Mouse (Mus musculus) thymus, adult 2 months (tissue): Measurements from ENCODE around the gene Ddo. TPM values are rescaled to one million over a fixed set of nuclear protein-coding genes. Genes with fewer than 3 reads are reported as not detected.

Source experiments
- DNase-seq: peaks from one replicate; pipeline ENCODE4 v3.0.0; 2021
- H3K27ac ChIP-seq: fragments of 200-500 bp; 2 replicates; pipeline ENCODE4 v1.5.1; 2012; ENCODE audit warnings: low read length, control low read depth; ENCODE audit not compliant: control insufficient read depth, insufficient read depth
- H3K27me3 ChIP-seq: fragments of 200-500 bp; 2 replicates; pipeline ENCODE4 v1.6.1; 2012; ENCODE audit warnings: mild to moderate bottlenecking, low read length, moderate library complexity, mixed read lengths; ENCODE audit not compliant: control insufficient read depth, insufficient read depth
- H3K36me3 ChIP-seq: fragments of 200-500 bp; 2 replicates; pipeline ENCODE4 v1.6.1; 2012; ENCODE audit warnings: mild to moderate bottlenecking, low read length, moderate library complexity; ENCODE audit not compliant: control insufficient read depth, insufficient read depth
- H3K4me1 ChIP-seq: fragments of 200-500 bp; replicated peaks from 2 replicates; pipeline ENCODE4 v1.6.1; 2012; ENCODE audit warnings: low read length; ENCODE audit not compliant: control insufficient read depth, insufficient read depth
- H3K4me3 ChIP-seq: fragments of 200-500 bp; 2 replicates; pipeline ENCODE4 v1.5.1; 2012; ENCODE audit warnings: mild to moderate bottlenecking, low read length, control low read depth, moderate library complexity; ENCODE audit not compliant: control insufficient read depth, insufficient read depth
- CTCF ChIP-seq: fragments of 200-500 bp; IDR thresholded peaks from 2 replicates; pipeline ENCODE4 v1.5.1; 2012; ENCODE audit warnings: mild to moderate bottlenecking, control low read depth, low read length, moderate library complexity, borderline replicate concordance; ENCODE audit not compliant: control insufficient read depth, poor library complexity, insufficient read depth; ENCODE audit errors: extremely low read depth
- POLR2A ChIP-seq: fragments of 200-500 bp; IDR thresholded peaks from 2 replicates; pipeline ENCODE4 v1.6.1; 2012; ENCODE audit warnings: mild to moderate bottlenecking, low read length, control low read depth, moderate library complexity; ENCODE audit not compliant: control insufficient read depth, poor library complexity, insufficient read depth; ENCODE audit errors: extremely low read depth
- WGBS: fragments of 180-500 bp; shearing (Covaris S2); methylation state at CpG from one replicate; pipeline ENCODE4 v1.1.7; 2018; 5-methylcytosine and 5-hydroxymethylcytosine counted together
- polyA plus RNA-seq: library from polyadenylated mRNA; depleted of rRNA; stranded (reverse); fragments of >200 nt; gene quantifications from 2 replicates; pipeline ENCODE4 v1.2.3, GENCODE M21; 2012

Ddo gene
- polyA plus RNA-seq, 1 experiment, result 3.7 TPM

- Histone ChIP-seq H3K4me1 (no peaks in the 10 kb centered on the region; the same call in 1 of the 2 replicates), H3K27ac (no peak overlapping the region), H3K36me3 (no peaks in the 10 kb centered on the region), H3K27me3 (no peaks in the 10 kb centered on the region), H3K4me3 (no peak overlapping the region)
- TF ChIP-seq CTCF (no peak), POLR2A (no peak)
- no peak for DNase-seq
- WGBS, result 92% methylated on average over 7 of the region's 7 CpGs
Observed at GRCm38 (mm10) chr10:40711127-40711526, 81.3 kb downstream of the Ddo start.

GRCm38 (mm10) chr10:40713018-40713608 is 83.3 kb downstream of the Ddo start:
- Histone ChIP-seq H3K4me1 (no peaks in the 10 kb centered on the region; the same call in 1 of the 2 replicates), H3K4me3 (no peak overlapping the region), H3K27ac (no peak overlapping the region), H3K27me3 (no peaks in the 10 kb centered on the region), H3K36me3 (no peaks in the 10 kb centered on the region)
- peak; percentile 5 for DNase-seq
- no peak for TF ChIP-seq CTCF
- 68% methylated on average over 9 of the region's 9 CpGs for WGBS

GRCm38 (mm10) chr10:40713829-40714228 is 84.0 kb downstream of the Ddo start:
- Histone ChIP-seq H3K4me1 (no peaks in the 10 kb centered on the region; the same call in 1 of the 2 replicates), H3K4me3 (no peak overlapping the region), H3K27ac (no peak overlapping the region), H3K36me3 (no peaks in the 10 kb centered on the region), H3K27me3 (no peaks in the 10 kb centered on the region)
- DNase-seq, result no peak
- no peak for TF ChIP-seq POLR2A
- no peak for TF ChIP-seq CTCF
- WGBS, result 99% methylated on average over 9 of the region's 9 CpGs

GRCm38 (mm10) chr10:40715151-40715550 is 85.3 kb downstream of the Ddo start:
- TF ChIP-seq CTCF, result no peak
- TF ChIP-seq POLR2A, result no peak
- Histone ChIP-seq H3K4me1 (no peaks in the 10 kb centered on the region; the same call in 1 of the 2 replicates), H3K4me3 (no peak overlapping the region)

GRCm38 (mm10) chr10:40716296-40716695 is 86.5 kb downstream of the Ddo start:
- no peak overlapping the region for H3K4me3 ChIP-seq
- 81% methylated on average over 8 of the region's 8 CpGs for WGBS
- H3K4me1 ChIP-seq, result no peaks in the 10 kb centered on the region; the same call in 1 of the 2 replicates
- TF ChIP-seq POLR2A, result no peak
- no peak for TF ChIP-seq CTCF
- H3K27me3 ChIP-seq, result no peaks in the 10 kb centered on the region
- no peaks in the 10 kb centered on the region for H3K36me3 ChIP-seq
- no peak for DNase-seq
- H3K27ac ChIP-seq, result no peak overlapping the region

More at GRCm38 (mm10) chr10:40715151-40715550, 85.3 kb downstream of the Ddo start:
- WGBS, result 72% methylated on average over 4 of the region's 4 CpGs
- no peak for DNase-seq
- H3K27ac ChIP-seq, result no peak overlapping the region
- no peaks in the 10 kb centered on the region for H3K36me3 ChIP-seq
- no peaks in the 10 kb centered on the region for H3K27me3 ChIP-seq

- Histone ChIP-seq H3K4me1 (no peaks in the 10 kb centered on the region; the same call in 1 of the 2 replicates), H3K4me3 (no peak overlapping the region), H3K27me3 (no peaks in the 10 kb centered on the region), H3K27ac (no peak overlapping the region), H3K36me3 (no peaks in the 10 kb centered on the region)
- WGBS, result 91% methylated on average over 3 of the region's 3 CpGs
- TF ChIP-seq POLR2A (no peak), CTCF (no peak)
- no peak for DNase-seq
Observed at GRCm38 (mm10) chr10:40716713-40717112, 86.9 kb downstream of the Ddo start.

- no peak for TF ChIP-seq CTCF
- no peak for TF ChIP-seq POLR2A
- Histone ChIP-seq H3K27ac (no peak overlapping the region), H3K36me3 (no peaks in the 10 kb centered on the region), H3K4me3 (no peak overlapping the region), H3K27me3 (no peaks in the 10 kb centered on the region), H3K4me1 (no peaks in the 10 kb centered on the region; the same call in 1 of the 2 replicates)
- no peak for DNase-seq
- 93% methylated on average over 13 of the region's 13 CpGs for WGBS
Observed at GRCm38 (mm10) chr10:40718362-40718761, 88.6 kb downstream of the Ddo start.
